Mouse (Mus musculus): ENCODE results near the gene Klra9. TPM values are rescaled to one million over a fixed set of nuclear protein-coding genes. Genes with fewer than 3 reads are reported as not detected.

Klra9 gene
- total RNA-seq (2023) = not detected

GRCm38 (mm10) chr6:130193012-130193411 lies at the start of gene Klra9:
TSS of gene Klra9 (minus strand) at chr6:130193112.

GRCm38 (mm10) chr6:130233222-130233621 lies 40.3 kb upstream of the Klra9 start, which contains the start of gene Klra7:
TSS of gene Klra7 (minus strand) at chr6:130233322.

GRCm38 (mm10) chr6:130129798-130130197 lies 63.1 kb downstream of the Klra9 start, which contains the start of gene Klra8:
TSS of gene Klra8 (minus strand) at chr6:130129898.

Other genes starting within 250 kb of the Klra9 start
- gene Klra6, start 166.2 kb downstream of the Klra9 start, total RNA-seq (2023) = 1 to 10 TPM; 1.6 to 3.2 TPM
- gene Klra4, start 125.8 kb downstream of the Klra9 start, total RNA-seq (2023) = 1 to 10 TPM in 1 of 2 experiments, not detected in 1; 1.0 TPM
- gene Klra8, start 63.2 kb downstream of the Klra9 start, total RNA-seq (2023) = 1 to 10 TPM in 1 of 2 experiments, not detected in 1; 1.3 TPM
- gene Klra7, start 40.2 kb upstream of the Klra9 start, total RNA-seq (2023) = 1 to 10 TPM in 1 of 2 experiments, not detected in 1; 2.1 TPM
- 1 to 10 TPM in 1 of 2 experiments, not detected in 1; 1.2 TPM for gene Klra10, start 88.8 kb upstream of the Klra9 start, total RNA-seq (2023)
- gene Klra3, start 144.5 kb upstream of the Klra9 start, total RNA-seq (2023) = under 1 TPM in 1 of 2 experiments, not detected in 1; 0.59 TPM
- gene Klra1, start 193.8 kb upstream of the Klra9 start, total RNA-seq (2023) = not detected